Mouse (Mus musculus) megakaryocyte progenitor cell, adult 5-6 weeks (primary cell): ENCODE measurements at regions not wholly inside any gene's neighbourhood (a gene's known extent, or its start where the extent isn't known, plus 50 kb on each side); places are given as distances from the start of the nearest gene placed in this dataset.

Experiments
- ATAC-seq: replicated peaks from 2 replicates; pipeline ENCODE4 v1.8.0; 2016; ENCODE audit warnings: mild to moderate bottlenecking, moderate TSS enrichment, inconsistent platforms; ENCODE audit not compliant: poor library complexity

DNA sequence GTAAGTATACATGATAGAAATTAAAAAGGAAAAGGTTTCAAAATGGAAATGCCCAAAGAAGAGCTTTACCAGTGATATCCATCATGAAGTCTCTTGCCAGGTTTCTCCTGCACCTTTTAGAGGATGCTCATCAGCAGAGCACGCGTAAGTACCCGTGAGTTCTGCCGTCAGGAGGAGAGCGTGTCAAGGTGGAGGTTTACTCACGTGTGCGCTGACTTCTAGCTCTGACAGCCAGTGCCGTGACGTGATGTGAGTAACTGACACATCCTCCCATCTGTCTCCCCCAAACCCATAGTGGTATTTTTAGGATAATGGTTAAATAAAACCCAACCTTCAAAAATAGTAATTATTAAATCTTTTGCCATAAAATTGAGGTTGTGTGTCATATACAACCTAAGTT lies 55.3 kb downstream of the Adra2a start:
- no peak for ATAC-seq

DNA sequence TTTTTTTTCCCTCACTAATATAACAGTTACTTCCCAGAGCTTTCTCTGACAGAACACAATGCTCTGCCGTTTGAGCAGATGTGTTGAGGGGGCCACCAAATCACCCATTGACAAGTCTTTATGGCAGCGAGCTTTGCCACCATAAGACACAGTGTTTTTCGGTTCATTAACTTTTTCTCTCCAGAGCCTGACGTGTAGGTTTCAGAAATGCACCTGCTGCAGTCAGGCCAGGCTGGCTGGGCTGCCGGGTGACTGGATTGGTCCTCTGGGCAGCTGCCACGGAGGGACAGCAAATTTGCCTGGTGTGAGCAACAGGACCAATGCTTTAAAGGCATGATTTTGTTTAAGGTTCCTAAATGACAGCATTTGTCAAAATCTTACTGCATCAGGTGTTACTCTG lies 55.8 kb downstream of the Adra2a start:
- ATAC-seq, result no peak

GRCm38 (mm10) chr19:54106571-54106970 lies 62.6 kb downstream of the Adra2a start:
- peak; percentile 44 for ATAC-seq

DNA sequence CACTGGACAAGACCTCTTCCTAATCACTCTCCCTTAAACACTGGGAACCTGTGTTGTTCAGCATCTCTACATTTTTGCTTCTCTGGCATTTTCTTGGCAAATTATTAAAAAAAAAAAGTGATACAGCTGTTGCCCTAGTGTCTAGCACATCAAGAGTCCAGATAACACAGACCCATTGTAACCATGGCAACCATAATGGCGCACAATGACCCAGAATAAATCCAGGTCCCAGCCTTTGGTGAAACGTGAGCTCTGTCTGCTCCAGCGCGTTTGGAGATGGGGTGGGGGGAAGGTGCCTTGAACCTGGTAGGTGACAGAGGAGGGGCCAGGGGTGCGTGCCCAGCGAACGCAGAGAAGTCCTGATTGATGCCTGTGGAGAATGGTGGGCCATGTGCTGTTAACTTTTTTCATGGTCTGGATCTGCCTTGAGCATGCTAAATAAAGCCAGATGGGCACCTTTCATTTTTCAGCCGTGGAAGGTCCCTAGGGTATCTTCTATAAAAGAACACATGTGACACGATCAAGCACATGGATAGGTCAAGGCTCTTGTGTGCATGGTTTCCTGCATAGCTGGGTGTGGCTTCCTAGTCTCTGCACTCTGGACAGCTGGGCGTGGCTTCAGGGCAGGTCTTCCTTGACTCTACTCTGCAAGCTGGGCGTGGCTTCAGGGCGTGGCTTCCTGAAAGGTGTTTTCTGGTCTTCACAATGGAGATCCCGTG lies 63.3 kb downstream of the Adra2a start:
- ATAC-seq, result no peak

- no peak for ATAC-seq
These were observed 66.1 kb downstream of the Adra2a start for GRCm38 (mm10) chr19:54110080-54110479.

DNA sequence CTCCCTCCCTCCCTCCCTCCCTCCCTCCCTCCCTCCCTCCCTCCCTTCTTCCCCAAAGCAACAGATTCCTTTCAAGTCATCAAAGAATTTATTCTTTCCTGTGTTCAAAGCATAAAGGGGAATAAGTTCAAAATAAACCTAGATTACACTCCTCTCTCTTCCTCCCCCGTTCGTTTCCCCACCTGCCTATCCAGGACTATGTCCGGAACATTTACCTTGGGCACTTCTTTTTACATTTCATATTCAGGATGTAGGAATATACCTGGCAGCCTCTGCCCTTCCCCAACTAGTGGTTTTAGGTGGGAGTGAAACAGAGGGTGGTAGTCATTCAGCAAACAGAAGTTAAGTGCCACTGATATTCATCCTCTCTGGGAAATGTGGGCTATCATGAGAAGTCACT lies 68.7 kb downstream of the Adra2a start:
- no peak for ATAC-seq

DNA sequence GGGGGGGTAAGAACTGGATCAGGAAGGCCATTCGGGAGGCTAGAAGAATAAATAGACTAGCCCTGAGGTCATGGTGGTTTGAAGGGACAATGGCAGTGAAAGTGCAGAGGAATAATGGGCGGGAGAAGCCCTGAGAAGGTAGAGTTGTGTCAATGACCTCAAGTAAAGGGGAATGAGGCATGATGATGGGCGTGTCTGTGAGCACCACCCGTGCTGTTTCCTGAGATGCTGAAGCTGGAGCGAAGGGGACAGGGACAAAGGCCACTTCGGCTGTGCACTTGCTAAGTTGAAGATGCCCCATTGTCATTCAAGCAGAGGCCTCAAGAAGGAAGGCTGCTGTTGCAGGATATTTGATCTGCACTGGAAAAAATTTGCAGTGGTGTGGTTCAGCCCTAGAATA lies 69.5 kb downstream of the Adra2a start:
- no peak for ATAC-seq

DNA sequence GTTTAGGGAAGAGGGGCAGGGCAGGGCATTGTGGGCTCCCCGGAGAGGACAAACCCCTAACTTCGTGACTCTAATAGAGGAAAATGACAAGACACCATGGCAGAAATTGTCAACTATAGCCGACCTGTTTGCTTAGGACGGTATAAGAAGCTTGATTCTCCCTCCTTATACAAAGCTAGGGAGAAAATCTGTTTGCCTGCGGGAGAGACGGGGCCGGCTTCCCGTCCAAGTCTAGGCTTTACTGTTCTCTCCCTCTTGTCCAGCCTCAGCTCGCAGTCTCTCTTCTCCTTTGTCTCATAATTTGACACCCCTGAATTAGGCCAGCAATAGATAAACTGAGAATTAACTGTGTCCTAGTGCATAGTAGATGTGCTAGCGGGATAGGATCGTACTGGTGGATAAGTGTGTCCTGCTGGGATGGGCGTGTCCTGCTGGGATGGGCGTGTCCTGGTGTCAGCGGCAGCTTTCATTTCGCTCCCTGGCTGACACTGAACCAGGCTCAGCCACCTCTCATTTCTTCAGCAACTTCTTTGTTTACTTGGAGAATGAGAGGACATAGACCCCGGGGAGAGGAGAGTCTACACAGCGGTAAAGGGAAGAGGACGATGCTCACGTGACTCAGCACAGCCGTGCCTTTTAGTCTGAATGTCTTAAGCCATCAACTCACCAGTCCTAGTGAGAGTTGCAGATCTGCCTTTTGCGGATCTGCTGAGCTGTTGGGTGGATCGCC lies 70.8 kb downstream of the Adra2a start:
- peak; percentile 97 for ATAC-seq

DNA sequence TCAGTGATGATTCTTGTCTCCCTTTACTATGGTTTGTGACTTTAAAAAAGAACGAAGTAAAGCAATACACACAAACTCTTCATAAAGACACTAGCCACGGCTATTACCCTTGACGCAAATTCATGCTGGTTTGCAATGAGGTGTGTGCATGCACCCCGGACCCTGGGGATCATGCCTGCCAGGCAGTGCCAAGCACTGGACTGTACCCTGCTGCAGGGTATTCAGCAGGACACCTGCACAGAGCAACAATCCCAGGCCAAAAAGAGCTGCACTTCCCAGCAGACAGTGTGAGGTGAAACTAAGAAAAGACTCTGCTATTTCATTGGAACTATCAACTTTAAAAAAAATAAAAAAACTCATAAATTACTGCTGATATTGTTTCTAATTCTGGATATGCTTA lies 71.4 kb downstream of the Adra2a start:
- 0 out of 2 replicates have a peak, but pooled peaks have one; percentile 12 for ATAC-seq

- no peak for ATAC-seq
These were observed 72.9 kb downstream of the Adra2a start for GRCm38 (mm10) chr19:54116829-54117228.

GRCm38 (mm10) chr19:54117676-54118075 lies 73.7 kb downstream of the Adra2a start:
- ATAC-seq, result no peak

GRCm38 (mm10) chr19:54123586-54123985 lies 79.6 kb downstream of the Adra2a start:
- ATAC-seq, result no peak

GRCm38 (mm10) chr19:54151766-54152165 lies 107.8 kb downstream of the Adra2a start:
- ATAC-seq, result peak; percentile 57

DNA sequence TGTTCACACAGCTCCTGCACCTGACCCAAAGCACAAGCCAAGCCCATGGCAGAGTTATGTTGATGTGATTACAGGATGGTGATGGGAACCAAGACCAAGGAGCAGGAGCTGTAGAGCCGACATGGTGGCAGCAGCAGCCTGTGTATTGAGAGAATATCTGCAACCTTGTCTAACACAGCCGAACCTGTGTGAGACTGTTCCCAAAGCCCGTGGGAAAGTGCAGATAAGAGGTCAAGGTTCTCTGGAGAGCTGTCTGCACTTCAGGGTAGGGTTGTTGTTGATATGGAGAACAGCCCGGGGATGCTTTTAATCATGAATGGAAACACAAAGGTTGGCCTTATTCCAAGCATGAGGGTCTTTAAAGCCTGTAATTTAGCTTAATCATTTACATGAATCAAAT lies 110.4 kb downstream of the Adra2a start:
- ATAC-seq, result no peak

DNA sequence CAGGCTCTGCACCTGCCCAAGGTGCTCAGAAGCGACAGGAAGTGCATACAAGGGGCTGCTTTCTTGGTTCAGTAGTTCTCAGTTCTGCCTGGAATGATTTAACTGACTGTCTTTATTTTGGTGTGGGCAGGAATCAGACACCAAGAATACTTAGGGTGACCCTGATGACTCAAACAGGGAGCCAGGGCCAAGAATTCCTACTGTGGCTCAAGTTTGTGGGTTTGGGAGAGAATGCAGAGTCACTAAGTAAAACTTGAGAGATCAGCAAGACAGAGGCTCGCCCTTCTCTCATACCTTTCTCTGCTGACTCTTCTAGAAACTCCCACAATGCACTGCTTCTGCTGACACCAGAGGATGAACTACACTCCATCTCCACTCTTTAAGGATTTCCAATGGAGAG lies 126.4 kb downstream of the Adra2a start:
- no peak for ATAC-seq

GRCm38 (mm10) chr19:54174090-54175055 lies 130.4 kb downstream of the Adra2a start:
- no peak for ATAC-seq

GRCm38 (mm10) chr19:54175766-54176165 lies 131.8 kb downstream of the Adra2a start:
- ATAC-seq, result no peak

GRCm38 (mm10) chr19:54177491-54177890 lies 133.5 kb downstream of the Adra2a start:
- ATAC-seq, result no peak

DNA sequence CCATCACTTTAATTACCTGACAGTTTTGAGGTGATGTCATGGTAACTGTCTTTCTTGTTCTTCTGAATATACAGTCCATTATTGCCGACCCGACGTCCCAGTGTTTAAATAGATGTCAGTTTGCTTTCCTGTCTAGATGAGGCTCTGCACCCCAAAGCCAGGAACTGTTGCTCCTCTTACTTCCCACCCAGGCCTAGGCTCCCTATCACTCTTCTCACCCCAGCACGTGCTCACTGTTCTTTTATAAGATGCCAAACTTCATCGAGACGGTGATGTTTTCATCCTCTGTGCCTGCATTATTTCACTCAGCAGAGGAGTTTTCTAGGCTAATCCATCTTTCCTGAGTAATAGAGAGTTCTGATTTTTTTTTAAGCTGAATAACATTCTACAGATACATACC lies 156.5 kb downstream of the Adra2a start:
- ATAC-seq, result no peak

GRCm38 (mm10) chr19:54202456-54202855 lies 158.5 kb downstream of the Adra2a start:
- no peak for ATAC-seq

- ATAC-seq, result no peak
These were observed 162.9 kb downstream of the Adra2a start for GRCm38 (mm10) chr19:54206819-54207218.
